Comparison of ENCODE assay signal across 7 mouse cellular contexts in the genomic region with DNA sequence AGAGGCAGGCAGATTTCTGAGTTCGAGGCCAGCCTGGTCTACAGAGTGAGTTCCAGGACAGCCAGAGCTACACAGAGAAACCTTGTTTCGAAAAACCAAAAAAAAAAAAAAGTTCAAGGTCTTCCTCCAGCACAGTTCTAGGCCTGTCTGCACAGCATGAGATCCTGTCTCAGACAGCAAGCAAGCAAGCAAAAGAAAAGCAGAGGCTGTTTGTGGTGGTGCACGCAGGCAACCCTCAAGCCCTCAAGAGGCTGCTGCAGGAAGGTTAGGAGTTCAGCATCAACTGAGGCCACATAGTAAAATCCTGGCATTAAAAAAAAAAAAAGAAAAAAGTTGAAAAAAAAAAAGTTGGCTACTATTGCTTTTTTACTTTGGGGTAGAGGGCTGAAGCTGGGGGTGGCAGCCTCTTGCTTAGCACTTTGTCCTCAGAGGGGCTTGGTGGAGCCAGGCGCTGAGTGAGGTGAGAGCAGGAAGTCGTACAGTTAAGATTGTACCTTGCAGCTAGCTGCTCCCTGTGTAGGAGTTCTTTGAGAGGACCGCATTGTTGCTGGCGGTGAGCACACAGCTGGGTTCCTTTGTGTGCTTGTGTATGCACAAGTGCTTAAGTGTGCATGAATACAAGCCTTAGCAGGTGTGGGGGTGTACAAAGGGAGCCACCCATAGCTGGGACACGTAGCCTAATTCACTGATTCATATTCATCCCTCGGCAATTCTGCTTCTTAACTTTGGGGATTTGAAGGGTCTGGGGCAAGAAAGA. TPM values are rescaled to one million over a fixed set of nuclear protein-coding genes. Genes with fewer than 3 reads are reported as not detected.
DNase-seq lines count a peak whose midpoint lies in the region; ATAC-seq and TF ChIP-seq lines count a peak whose summit lies in the region.

No protein-coding gene starts in this region.

- no peak for TF ChIP-seq RAD21 in CH12.LX (IDR thresholded peaks at IDR 0.05; ENCODE audit: low read depth, low read length)

- DNase-seq in CD4-positive, CD25-positive, alpha-beta regulatory T cell, adult 2 months (ENCODE audit: low read depth, low spot score), result peak; percentile 69
- no peak for DNase-seq in CH12.LX (ENCODE audit: extremely low read depth)
- DNase-seq in hindbrain, embryonic 11.5 days (ENCODE audit: low spot score), result peak; percentile 43
- DNase-seq in urinary bladder, postnatal 14 days (ENCODE audit: low spot score), result no peak
- DNase-seq in gastrocnemius, adult 8-10 months (ENCODE audit: low spot score in 2 of 2), result no peak
- DNase-seq in adrenal gland, adult 18-20 months (ENCODE audit: low spot score in 2 of 2), result no peak

- no peaks in the 10 kb centered on the region for H3K27me3 ChIP-seq in CH12.LX (replicated peaks)
- H3K27me3 ChIP-seq in hindbrain, embryonic 11.5 days (ENCODE audit: control insufficient read depth, insufficient read depth, low read length), result no peaks in the 10 kb centered on the region
- H3K27me3 ChIP-seq in midbrain, embryonic 13.5 days, result no peaks in the 10 kb centered on the region

- TF ChIP-seq CTCF in CH12.LX (conservative IDR thresholded peaks at IDR 0.05 in 1 of 2, IDR thresholded peaks at IDR 0.05 in 1 of 2; ENCODE audit: low read depth in 2 of 2, low read length in 2 of 2), result no peak

- peaks cover 31 to 77% of the 10 kb centered on the region in 2 experiments for H3K36me3 ChIP-seq in CH12.LX (replicated peaks in 1 of 2; ENCODE audit: control insufficient read depth in 1 of 2, insufficient read depth in 1 of 2, low read length in 1 of 2)
- H3K36me3 ChIP-seq in hindbrain, embryonic 11.5 days (ENCODE audit: control insufficient read depth, insufficient read depth, low read length), result no peaks in the 10 kb centered on the region
- peaks cover 44% of the 10 kb centered on the region for H3K36me3 ChIP-seq in midbrain, embryonic 13.5 days

- no peaks in the 10 kb centered on the region for H3K79me2 ChIP-seq in CH12.LX (replicated peaks; ENCODE audit: control insufficient read depth, extremely low read depth, insufficient read depth, poor library complexity, severe bottlenecking)

- in situ Hi-C loops in CH12.LX (cut with MboI; ENCODE audit: low pct_ligation_motif_present, low pct_unique_long_range_greater_than_20kb, low sequenced_read_pairs), result loop anchor here (5.0 kb wide), 1 partner anchor 54 kb away; the partner anchor contains the start of gene Glyctk

- no peak for TF ChIP-seq POLR2A in CH12.LX (IDR thresholded peaks at IDR 0.05; ENCODE audit: low read depth, low read length)

- dilution Hi-C loops in CH12.LX (cut with MboI; ENCODE audit: extremely low pct_ligation_motif_present, extremely low pct_unique_long_range_greater_than_20kb, low sequenced_read_pairs), result no loop called here

- 38% methylated on average over 9 of the region's 9 CpGs for WGBS in hindbrain, embryonic 11.5 days
- WGBS in midbrain, embryonic 13.5 days, result 26% methylated on average over 9 of the region's 9 CpGs

- peaks cover 18 to 52% of the 10 kb centered on the region in 2 experiments for H3K4me1 ChIP-seq in CH12.LX (ENCODE audit: control insufficient read depth in 1 of 2, insufficient read depth in 2 of 2)
- H3K4me1 ChIP-seq in hindbrain, embryonic 11.5 days (replicated peaks; ENCODE audit: control insufficient read depth, insufficient read depth, low read length), result peaks cover 3% of the 10 kb centered on the region; the same call in 1 of the 2 replicates
- H3K4me1 ChIP-seq in midbrain, embryonic 13.5 days (replicated peaks), result peaks cover 31% of the 10 kb centered on the region

- peak overlapping the region; percentile 63 for H3K27ac ChIP-seq in CH12.LX (ENCODE audit: insufficient read depth, low read depth)
- peak overlapping the region; percentile 4; the same call in 1 of the 2 replicates for H3K27ac ChIP-seq in hindbrain, embryonic 11.5 days (ENCODE audit: low read depth, low read length)
- peak overlapping the region; percentile 63 for H3K27ac ChIP-seq in midbrain, embryonic 13.5 days

- ATAC-seq in hindbrain, embryonic 11.5 days (ENCODE audit: low FRiP score), result 0 out of 2 replicates have a peak, but pooled peaks have one; percentile 17
- peak; percentile 28 for ATAC-seq in midbrain, embryonic 13.5 days

- H3K4me3 ChIP-seq in CH12.LX (replicated peaks in 1 of 3; ENCODE audit: low read depth in 2 of 3, low read length in 2 of 3, poor library complexity in 1 of 3), result peak overlapping the region in 1 of 3 experiments; percentile 58
- H3K4me3 ChIP-seq in hindbrain, embryonic 11.5 days (ENCODE audit: low read depth, low read length), result 0 out of 2 replicates have a peak overlapping the region, but pooled peaks have one; percentile 10
- H3K4me3 ChIP-seq in midbrain, embryonic 13.5 days (replicated peaks), result peak overlapping the region; percentile 30; the same call in 1 of the 2 replicates

- H3K4me2 ChIP-seq in CH12.LX (ENCODE audit: insufficient read depth, low read depth, poor library complexity, severe bottlenecking), result peak overlapping the region; percentile 33; the same call in 1 of the 2 replicates
- H3K4me2 ChIP-seq in hindbrain, embryonic 11.5 days (replicated peaks; ENCODE audit: low read depth, low read length), result peak overlapping the region; percentile 39
- H3K4me2 ChIP-seq in midbrain, embryonic 13.5 days (replicated peaks), result peak overlapping the region; percentile 60

- H3K9me3 ChIP-seq in CH12.LX (replicated peaks; ENCODE audit: low read length), result no peaks in the 10 kb centered on the region
- H3K9me3 ChIP-seq in hindbrain, embryonic 11.5 days (ENCODE audit: control insufficient read depth, low read length), result no peaks in the 10 kb centered on the region
- no peaks in the 10 kb centered on the region for H3K9me3 ChIP-seq in midbrain, embryonic 13.5 days

- no peak for TF ChIP-seq EP300 in CH12.LX (IDR thresholded peaks at IDR 0.05; ENCODE audit: low read length)

- H3K9ac ChIP-seq in CH12.LX (ENCODE audit: insufficient read depth, low read depth), result no peak overlapping the region
- H3K9ac ChIP-seq in hindbrain, embryonic 11.5 days (ENCODE audit: low read depth, low read length), result peak overlapping the region; percentile 51
- peak overlapping the region; percentile 65 for H3K9ac ChIP-seq in midbrain, embryonic 13.5 days (replicated peaks)

TF ChIP-seq in CH12.LX, 34 proteins besides CTCF, POLR2A, EP300 and RAD21:
- TF ChIP-seq MAZ (IDR thresholded peaks at IDR 0.05; ENCODE audit: low read depth, low read length) (no peak), ZNF384 (IDR thresholded peaks at IDR 0.05; ENCODE audit: low read depth, low read length) (peak; percentile 15; the same call in 1 of the 2 replicates)

RNA-seq across cellular contexts. Expression of gene Twf2, which starts 8.1 kb away (rescaled TPM):
- total RNA-seq in CH12.LX (2012; rRNA removed) (120 and 156 TPM in 2 replicates), CH12.LX (2014; rRNA removed) (177 and 186 TPM in 2 replicates)
- 129 and 131 TPM in 2 replicates for polyA plus RNA-seq in CH12.LX (2012; ENCODE audit: insufficient read length, low read depth)
- 57.3 and 59.6 TPM in 2 replicates for polyA plus RNA-seq in hindbrain, embryonic 11.5 days (2014; fragmentation: Nextera tagmentation; extraction: Ambion mirVana)
- 52.2 and 53.3 TPM in 2 replicates for polyA plus RNA-seq in midbrain, embryonic 13.5 days (2015; fragmentation: Nextera tagmentation; extraction: Ambion mirVana)
- 100 to 1,000 TPM; 129 to 168 (median 143) TPM for total RNA-seq in gastrocnemius, adult 8-10 months (2022)
- total RNA-seq in adrenal gland, adult 18-20 months (2021), result 10 to 100 TPM; 41.1 to 78.7 TPM

RNA-seq across cellular contexts. Expression of gene Tlr9, which starts 11.4 kb away (rescaled TPM):
- 1.4 and 1.5 TPM in 2 replicates for total RNA-seq in CH12.LX (2012; rRNA removed)
- 0.54 and 1.0 TPM in 2 replicates for total RNA-seq in CH12.LX (2014; rRNA removed)
- 9.9 and 12.5 TPM in 2 replicates for polyA plus RNA-seq in CH12.LX (2012; ENCODE audit: insufficient read length, low read depth)
- polyA plus RNA-seq in hindbrain, embryonic 11.5 days (2014; fragmentation: Nextera tagmentation; extraction: Ambion mirVana), result not detected in 2 replicates
- polyA plus RNA-seq in midbrain, embryonic 13.5 days (2015; fragmentation: Nextera tagmentation; extraction: Ambion mirVana), result not detected in 2 replicates
- under 1 TPM in 3 of 4 experiments, not detected in 1; 0.10 to 0.43 (median 0.19) TPM for total RNA-seq in gastrocnemius, adult 8-10 months (2022)
- total RNA-seq in adrenal gland, adult 18-20 months (2021), result under 1 TPM; 0.63 to 0.83 TPM

RNA-seq across cellular contexts. Expression of gene Ppm1m, which starts 11.5 kb away (rescaled TPM):
- total RNA-seq in CH12.LX (2012; rRNA removed) (86.0 and 103 TPM in 2 replicates), CH12.LX (2014; rRNA removed) (54.7 and 60.1 TPM in 2 replicates)
- polyA plus RNA-seq in CH12.LX (2012; ENCODE audit: insufficient read length, low read depth), result 99.8 and 111 TPM in 2 replicates
- 21.7 TPM in 2 replicates for polyA plus RNA-seq in hindbrain, embryonic 11.5 days (2014; fragmentation: Nextera tagmentation; extraction: Ambion mirVana)
- polyA plus RNA-seq in midbrain, embryonic 13.5 days (2015; fragmentation: Nextera tagmentation; extraction: Ambion mirVana), result 16.7 and 16.9 TPM in 2 replicates
- total RNA-seq in gastrocnemius, adult 8-10 months (2022), result 1 to 10 TPM; 2.3 to 4.5 (median 3.3) TPM
- 100 to 1,000 TPM; 105 to 110 TPM for total RNA-seq in adrenal gland, adult 18-20 months (2021)

RNA-seq across cellular contexts. Expression of gene Alas1, which starts 37.4 kb away (rescaled TPM):
- total RNA-seq in CH12.LX (2012; rRNA removed) (65.1 and 71.9 TPM in 2 replicates), CH12.LX (2014; rRNA removed) (93.1 and 105 TPM in 2 replicates)
- 68.2 and 69.6 TPM in 2 replicates for polyA plus RNA-seq in CH12.LX (2012; ENCODE audit: insufficient read length, low read depth)
- polyA plus RNA-seq in hindbrain, embryonic 11.5 days (2014; fragmentation: Nextera tagmentation; extraction: Ambion mirVana), result 83.8 and 84.7 TPM in 2 replicates
- polyA plus RNA-seq in midbrain, embryonic 13.5 days (2015; fragmentation: Nextera tagmentation; extraction: Ambion mirVana), result 91.5 and 93.6 TPM in 2 replicates
- total RNA-seq in gastrocnemius, adult 8-10 months (2022), result 100 to 1,000 TPM; 175 to 200 (median 179) TPM
- total RNA-seq in adrenal gland, adult 18-20 months (2021), result 1,000 to 10,000 TPM; 1,196 to 1,991 TPM

RNA-seq across cellular contexts. Expression of gene Wdr82, which starts 40.3 kb away (rescaled TPM):
- total RNA-seq in CH12.LX (2012; rRNA removed) (70.4 and 90.7 TPM in 2 replicates), CH12.LX (2014; rRNA removed) (117 and 131 TPM in 2 replicates)
- 93.6 and 100 TPM in 2 replicates for polyA plus RNA-seq in CH12.LX (2012; ENCODE audit: insufficient read length, low read depth)
- polyA plus RNA-seq in hindbrain, embryonic 11.5 days (2014; fragmentation: Nextera tagmentation; extraction: Ambion mirVana), result 32.7 and 32.8 TPM in 2 replicates
- 36.0 and 42.5 TPM in 2 replicates for polyA plus RNA-seq in midbrain, embryonic 13.5 days (2015; fragmentation: Nextera tagmentation; extraction: Ambion mirVana)
- 10 to 100 TPM; 15.4 to 25.2 (median 18.1) TPM for total RNA-seq in gastrocnemius, adult 8-10 months (2022)
- 10 to 100 TPM; 73.7 to 81.6 TPM for total RNA-seq in adrenal gland, adult 18-20 months (2021)

Comparison
In these comparisons a context has a peak if more than half of its experiments do, and no peak if none do; other contexts are left out.
1. DNase-seq: peak in CD4-positive, CD25-positive, alpha-beta regulatory T cell, adult 2 months (single experiment) and hindbrain, embryonic 11.5 days (single experiment); none in CH12.LX (single experiment), urinary bladder, postnatal 14 days (single experiment), gastrocnemius, adult 8-10 months (0 of 2) and adrenal gland, adult 18-20 months (0 of 2).
2. H3K27ac ChIP-seq: peak in every context shown above with its lines; median percentile 63 in CH12.LX; 63 in midbrain, embryonic 13.5 days; 4 in hindbrain, embryonic 11.5 days.
3. RNA of gene Ppm1m, which starts 11.5 kb away (total RNA-seq): 105 to 110 TPM in adrenal gland, adult 18-20 months and 54.7 to 103 TPM in CH12.LX; 2.3 to 4.5 TPM in gastrocnemius, adult 8-10 months; every median in the first group is over 10 times any median in the second.
4. Peak in every context shown above with its lines, with median percentiles within 50 percentile points of each other: H3K4me2 ChIP-seq.